Mouse (Mus musculus) erythroblast, adult 5-6 weeks (primary cell): Measurements from ENCODE around the gene Rpia. TPM values are rescaled to one million over a fixed set of nuclear protein-coding genes. Genes with fewer than 3 reads are reported as not detected.

Experiments
- ATAC-seq: replicated peaks from 2 replicates; pipeline ENCODE4 v1.8.0; 2016; ENCODE audit warnings: moderate number of reproducible peaks, mild to moderate bottlenecking, moderate TSS enrichment, inconsistent platforms; ENCODE audit not compliant: poor library complexity, low FRiP score, severe bottlenecking
- total RNA-seq, 2 experiments: library from RNA; stranded (forward) in 1 of 2; stranded (reverse) in 1 of 2; fragments of 150-400 nt in 1 of 2; fragments of 200-764, 138-1000 nt in 1 of 2; gene quantifications; 2 replicates each; pipeline versions ENCODE4 v1.2.3 to v1.2.4; 2015 to 2017; ENCODE audit warnings: low replicate concordance in 2 of 2

The Rpia gene
- total RNA-seq, 2 experiments from 2014 or later, result 33.4 to 55.0 TPM

DNA sequence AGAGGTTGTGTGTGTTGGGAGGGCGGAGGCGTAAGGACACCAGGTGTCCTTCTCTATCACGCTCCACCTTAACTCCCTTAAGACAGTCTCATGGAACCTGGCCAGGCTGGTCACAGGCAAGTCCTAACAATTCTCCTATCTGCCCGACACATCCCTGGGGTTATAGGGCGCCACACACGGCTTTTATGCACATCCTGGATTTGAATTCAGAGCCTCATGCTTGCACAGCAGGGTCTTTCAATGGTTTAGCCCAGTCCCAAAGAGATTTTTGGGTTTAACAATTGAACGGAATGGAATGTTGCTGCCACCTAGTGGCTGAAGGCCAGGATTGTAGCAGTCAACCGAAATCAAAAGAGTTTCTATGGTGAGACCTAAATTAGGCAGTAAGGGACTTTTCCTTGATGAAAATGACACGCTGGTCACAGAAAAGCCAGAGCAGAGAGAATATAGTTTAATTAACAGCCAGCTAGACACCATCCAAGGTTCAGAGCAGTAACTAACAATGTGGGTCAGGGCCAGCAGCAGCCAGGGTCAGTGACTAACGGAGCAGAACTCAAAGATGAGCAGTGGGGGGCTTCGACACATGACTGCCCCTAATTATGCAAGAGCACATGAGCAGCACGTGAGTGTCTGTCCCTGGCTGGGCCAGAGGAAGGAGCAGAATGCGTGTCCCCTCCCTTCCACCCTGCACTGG lies 13.9 kb upstream of the Rpia start:
- ATAC-seq, result peak; percentile 84

GRCm38 (mm10) chr6:70805267-70805666 lies 13.2 kb upstream of the Rpia start:
- peak; percentile 72 for ATAC-seq

DNA sequence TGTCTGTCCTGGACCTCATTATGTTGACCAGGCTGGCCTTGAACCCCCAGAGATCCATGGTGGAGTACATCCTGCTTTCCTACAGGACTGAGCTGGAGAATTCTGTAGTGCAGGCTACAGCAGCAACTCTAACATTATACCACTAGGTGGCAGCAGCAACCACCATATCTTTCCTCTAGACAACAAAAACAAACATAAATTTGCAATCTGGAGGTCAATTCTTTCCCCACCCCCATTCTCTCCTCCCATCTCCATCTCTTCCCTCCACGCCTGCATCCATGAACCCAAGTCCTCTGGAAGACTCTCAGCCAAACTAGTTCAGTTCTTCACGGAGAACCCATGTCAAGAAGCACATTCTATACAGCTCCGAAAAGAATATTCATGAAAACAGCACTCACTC lies 12.6 kb upstream of the Rpia start:
- ATAC-seq, result peak; percentile 84

DNA sequence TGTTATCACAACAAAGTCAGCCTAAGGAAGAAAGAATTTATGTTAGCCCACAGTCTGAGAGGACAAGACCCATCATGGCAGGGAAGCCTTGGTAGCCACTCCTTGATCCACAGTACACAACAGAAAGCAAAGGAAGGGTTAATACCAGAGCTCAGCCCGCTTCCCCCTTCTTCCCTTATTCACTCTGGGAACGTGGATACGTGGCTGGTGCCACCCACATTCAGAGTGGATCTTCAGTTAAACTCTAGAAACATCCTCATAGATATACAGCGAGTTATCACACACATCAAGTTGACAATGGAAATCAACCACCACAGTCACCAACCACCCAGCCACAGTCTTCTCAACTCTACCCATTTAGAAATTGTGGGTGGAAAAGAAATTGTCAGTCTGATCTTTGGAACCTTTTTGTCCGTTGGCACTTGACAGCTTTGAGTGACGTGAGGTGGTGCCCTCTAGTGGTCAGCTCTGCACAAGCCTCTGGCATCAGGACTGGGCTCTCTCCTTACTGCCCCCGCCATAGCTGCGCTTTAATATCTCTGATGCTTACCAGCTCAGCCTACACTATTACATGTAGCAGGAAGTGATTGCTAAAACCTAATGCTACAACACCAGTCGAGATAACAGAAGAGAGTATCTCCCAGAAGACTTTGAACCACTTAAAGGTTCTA lies 5.7 kb upstream of the Rpia start:
- peak; percentile 92 for ATAC-seq

GRCm38 (mm10) chr6:70796940-70797339 lies 4.9 kb upstream of the Rpia start:
- no peak for ATAC-seq

GRCm38 (mm10) chr6:70792644-70793043 lies 612 bp upstream of the Rpia start:
- ATAC-seq, result peak; percentile 41

DNA sequence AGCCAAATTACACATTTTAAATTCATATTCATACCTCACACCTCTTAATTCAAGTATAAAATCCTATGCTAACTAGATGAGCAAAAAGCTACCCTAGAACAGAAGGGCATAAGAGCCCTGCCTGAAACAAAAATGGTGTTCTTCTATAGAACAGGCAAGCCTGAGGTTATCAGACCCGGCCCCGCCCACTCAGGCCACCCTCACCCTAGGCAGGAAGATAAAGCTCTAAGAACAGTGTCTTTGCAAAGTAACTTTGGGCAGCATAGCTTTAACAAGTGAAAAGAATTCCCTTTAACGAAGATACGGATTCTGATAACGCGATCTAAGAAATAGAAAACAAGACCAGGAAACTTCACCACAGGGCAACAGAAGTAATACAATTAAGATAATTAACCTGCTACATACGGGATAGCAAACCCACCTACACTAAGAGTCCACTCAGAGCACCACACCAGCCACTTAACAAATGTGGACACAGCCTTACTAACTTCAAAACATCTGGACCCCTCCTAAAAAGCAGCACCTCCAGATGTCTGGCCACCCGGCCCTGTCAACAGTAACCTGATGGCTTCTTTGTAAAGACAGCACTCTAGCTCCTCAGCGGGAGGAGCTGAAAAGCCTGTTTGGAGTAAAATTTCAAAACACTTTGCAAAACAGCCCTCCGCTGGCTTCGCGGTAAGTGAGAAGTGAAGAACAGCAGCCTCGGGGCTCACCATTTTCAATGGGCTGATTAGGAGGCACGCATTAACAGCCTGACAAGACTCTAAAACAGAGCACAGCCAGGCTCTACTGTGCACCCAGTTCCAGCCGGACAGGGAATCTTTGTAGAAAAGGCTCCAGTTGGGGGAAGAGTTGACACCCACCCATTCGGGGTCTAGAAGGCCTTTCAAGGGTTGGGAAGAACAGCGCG lies 925 bp downstream of the Rpia start:
- ATAC-seq, result peak; percentile 45; the same call in 1 of the 2 replicates

DNA sequence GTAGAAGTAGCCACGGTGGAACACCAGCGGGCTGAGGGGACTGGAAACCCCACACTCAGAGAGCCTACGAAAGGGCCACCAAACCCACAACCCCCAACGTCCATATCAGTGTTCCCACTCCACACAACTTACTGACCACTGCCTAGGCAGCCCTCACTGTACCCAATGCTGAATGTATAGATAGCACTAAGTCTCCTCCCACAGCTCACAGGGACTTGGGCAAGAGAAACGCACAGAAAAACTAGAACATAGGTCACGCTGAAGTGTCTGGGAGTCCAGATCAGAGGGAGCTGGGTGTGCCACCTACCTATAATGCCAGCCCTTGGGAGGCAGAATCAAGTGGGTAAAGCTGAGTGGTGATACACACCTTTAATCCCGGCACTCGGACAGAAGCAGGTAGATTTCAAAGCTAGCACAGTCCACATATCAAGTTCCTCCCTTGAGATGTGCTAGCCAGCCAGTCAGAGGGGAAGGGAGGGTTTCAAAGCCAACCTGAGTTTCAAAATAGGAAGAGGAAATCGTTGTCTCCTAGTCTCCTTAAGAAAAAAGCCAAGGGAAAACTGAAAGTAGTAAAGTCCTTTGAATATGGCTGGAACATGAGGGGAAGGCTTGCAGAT lies 1.9 kb downstream of the Rpia start:
- peak; percentile 48 for ATAC-seq

GRCm38 (mm10) chr6:70789134-70789533 lies 2.9 kb downstream of the Rpia start:
- no peak for ATAC-seq

GRCm38 (mm10) chr6:70787524-70787923 lies 4.5 kb downstream of the Rpia start:
- ATAC-seq, result no peak

- no peak for ATAC-seq
These were observed 6.2 kb downstream of the Rpia start for GRCm38 (mm10) chr6:70785852-70786251.

- no peak for ATAC-seq
These were observed 7.2 kb downstream of the Rpia start for GRCm38 (mm10) chr6:70784811-70785210.

- no peak for ATAC-seq
These were observed 10.7 kb downstream of the Rpia start for GRCm38 (mm10) chr6:70781336-70781735.

GRCm38 (mm10) chr6:70774372-70774771 lies 17.7 kb downstream of the Rpia start:
- no peak for ATAC-seq

DNA sequence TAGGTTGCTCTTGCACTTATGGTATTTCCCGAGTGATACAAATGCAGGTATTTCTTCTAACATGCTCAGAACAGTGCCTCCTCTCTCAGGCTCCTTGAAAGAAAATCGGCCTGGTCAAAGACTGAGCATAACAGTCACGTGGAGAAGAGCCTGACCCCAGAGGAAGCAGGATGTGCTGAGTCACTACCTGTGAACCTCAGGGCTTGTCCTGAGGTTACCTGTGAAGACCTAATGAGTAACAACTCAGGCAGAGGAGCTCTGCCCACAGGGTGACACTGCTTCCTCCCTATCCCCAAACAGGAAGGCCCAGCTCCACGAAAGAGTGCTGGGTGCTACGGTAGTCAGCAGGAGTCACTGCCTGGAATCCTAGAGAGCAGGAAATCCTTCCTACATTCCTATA lies 18.3 kb downstream of the Rpia start:
- no peak for ATAC-seq

GRCm38 (mm10) chr6:70768769-70769168 lies 23.3 kb downstream of the Rpia start:
- peak; percentile 86 for ATAC-seq

GRCm38 (mm10) chr6:70765076-70765475 lies 27.0 kb downstream of the Rpia start:
- no peak for ATAC-seq

DNA sequence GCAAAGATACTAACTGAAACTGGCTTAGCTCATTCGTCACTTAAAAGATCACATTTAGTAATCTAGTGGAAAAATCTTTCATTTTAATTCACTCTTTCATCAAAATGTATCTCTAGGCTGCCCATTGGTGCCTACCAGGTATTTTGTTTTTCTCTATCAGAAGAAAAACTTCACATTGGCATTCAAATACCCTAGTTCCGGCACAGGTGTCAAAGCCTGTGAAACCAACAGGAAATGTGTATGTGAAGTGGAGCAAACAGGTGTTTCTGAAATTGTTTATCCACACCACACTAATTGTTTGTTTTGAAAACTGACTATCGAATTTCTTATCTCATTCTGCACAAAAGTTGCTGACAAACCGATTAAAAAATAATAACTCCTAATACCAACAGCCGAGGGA lies 27.5 kb downstream of the Rpia start:
- ATAC-seq, result no peak

- ATAC-seq, result no peak
These were observed 28.2 kb downstream of the Rpia start for GRCm38 (mm10) chr6:70763881-70764280.

GRCm38 (mm10) chr6:70762659-70763058 lies 29.4 kb downstream of the Rpia start:
- ATAC-seq, result no peak
